Mouse (Mus musculus) 3134 (cell line): Measurements from ENCODE around the gene Gpr101.

ENCODE experiments used
- DNase-seq: peaks from one replicate; pipeline ENCODE4 v3.0.0-alpha.2; 2011; ENCODE audit warnings: low spot score; ENCODE audit not compliant: insufficient read length; ENCODE audit errors: extremely low read depth

Gene Gpr101

GRCm38 (mm10) chrX:57503634-57504033 lies at the start of gene Gpr101:
TSS of gene Gpr101 (minus strand) at chrX:57503757.
- no peak for DNase-seq

- DNase-seq: no peak
These were observed 17.8 kb upstream of the Gpr101 start for GRCm38 (mm10) chrX:57521117-57522095.

- DNase-seq: no peak
These were observed 2.7 kb upstream of the Gpr101 start for GRCm38 (mm10) chrX:57506247-57506646.
